Mouse (Mus musculus): ENCODE measurements around the gene Zbtb7b. TPM values are rescaled to one million over a fixed set of nuclear protein-coding genes. Genes with fewer than 3 reads are reported as not detected.

Zbtb7b gene
- polyA plus RNA-seq, 1 experiment from 2014 or later, result 1.7 TPM

DNA sequence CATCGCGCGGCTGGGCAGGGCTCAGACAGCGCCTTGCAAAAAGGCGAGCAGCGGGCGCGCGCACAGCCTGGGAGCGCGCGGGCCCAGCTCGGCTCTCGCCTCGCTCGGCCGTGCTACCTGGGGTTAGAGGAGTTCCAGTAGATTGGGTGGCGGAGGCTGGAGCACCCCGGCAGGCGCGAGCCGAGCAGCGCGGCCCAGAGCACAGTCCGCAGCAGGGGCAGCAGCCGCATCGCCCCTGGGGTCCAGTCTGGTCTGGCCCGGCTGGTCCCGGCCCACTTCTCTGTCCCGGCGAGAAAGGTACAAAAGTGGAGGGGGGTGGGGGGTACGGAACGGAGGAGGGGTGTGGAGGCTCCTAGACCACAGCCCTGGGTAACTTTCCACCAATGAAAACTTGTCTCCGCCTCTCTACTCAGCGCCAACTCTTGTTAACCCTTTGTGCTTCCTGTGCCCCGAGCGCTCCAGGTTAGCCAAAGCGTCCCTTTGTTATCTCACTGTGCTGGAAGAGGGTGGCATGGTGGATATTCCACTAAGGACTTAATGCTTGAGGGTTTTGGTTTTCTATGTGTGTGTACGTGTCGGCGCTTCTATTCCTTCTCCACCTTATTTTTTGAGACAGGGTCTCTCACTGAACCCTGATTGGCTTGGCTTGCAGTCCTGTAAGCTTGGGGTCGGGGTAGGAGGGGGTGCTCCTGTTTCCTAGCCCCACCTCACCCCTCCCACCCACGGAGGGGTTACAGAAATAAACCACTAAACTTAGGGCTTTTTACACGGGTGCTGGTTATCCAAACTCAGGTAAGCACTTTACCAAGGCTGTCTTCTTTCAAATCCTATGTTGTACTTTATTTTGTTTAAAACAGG is 56.6 kb downstream of the Zbtb7b start, which contains the start of gene Efna4:
Gene Efna4, minus strand, starts transcription at position 308 of the 858 bp plus-strand sequence.
- H3K4me1 ChIP-seq (ENCODE audit: control insufficient read depth, insufficient read depth, low read length), result peaks cover 12% of the 10 kb centered on the region
- H3K9me3 ChIP-seq (replicated peaks; ENCODE audit: control insufficient read depth, low read length), result no peaks in the 10 kb centered on the region
- peaks cover 7% of the 10 kb centered on the region; the same call in 1 of the 2 replicates for H3K36me3 ChIP-seq (ENCODE audit: control insufficient read depth, insufficient read depth)
- H3K27ac ChIP-seq (ENCODE audit: low read length), result peak within 1 kb of the TSS; percentile 68
- H3K9ac ChIP-seq (ENCODE audit: low read length), result peak within 1 kb of the TSS; percentile 88
- WGBS, result under 1% methylated on average over 44 of the region's 44 CpGs
- H3K4me2 ChIP-seq (ENCODE audit: low read depth, low read length), result peak within 1 kb of the TSS; percentile 68
- peak within 1 kb of the TSS; percentile 82 for H3K4me3 ChIP-seq (ENCODE audit: low read length)
- peaks cover 7% of the 10 kb centered on the region; the same call in 1 of the 2 replicates for H3K27me3 ChIP-seq (ENCODE audit: control insufficient read depth, insufficient read depth, low read length)
- ATAC-seq (replicated peaks; ENCODE audit: extremely low read depth, insufficient read depth, low FRiP score), result peak; percentile 87

DNA sequence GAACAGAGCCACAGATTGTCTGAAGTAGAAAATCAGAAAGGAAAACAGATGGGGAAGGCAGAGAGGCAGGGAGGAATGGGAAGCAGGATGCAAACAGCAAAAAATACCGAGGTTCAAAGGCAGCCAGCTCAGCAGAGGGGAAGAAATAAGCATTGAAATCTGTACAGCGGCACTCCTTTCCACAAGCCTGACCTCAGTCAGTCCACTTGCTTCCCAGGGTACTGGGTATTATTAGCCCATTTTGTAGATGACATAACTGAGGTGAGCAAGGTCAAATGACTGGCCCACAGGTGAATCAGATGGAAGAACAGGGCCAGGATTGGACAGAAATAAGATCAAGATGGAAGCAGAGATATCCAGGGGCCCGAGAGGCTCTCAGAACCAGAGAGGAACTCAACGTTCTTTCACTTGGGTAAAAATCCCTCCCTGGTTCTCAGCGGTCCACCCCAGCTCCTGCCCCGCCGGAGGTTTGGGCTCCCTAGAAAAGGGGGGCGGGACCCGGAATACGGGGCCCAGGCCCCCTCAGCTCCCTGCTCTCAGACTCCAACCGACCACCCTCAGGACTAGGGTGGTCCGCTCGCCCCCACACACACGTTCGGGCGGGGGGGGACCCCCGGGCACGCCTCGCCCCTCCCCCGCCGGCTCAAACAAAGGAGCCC is 57.4 kb downstream of the Zbtb7b start:
- Histone ChIP-seq H3K4me2 (ENCODE audit: low read depth, low read length) (peak overlapping the region; percentile 68), H3K4me1 (ENCODE audit: control insufficient read depth, insufficient read depth, low read length) (peaks cover 12% of the 10 kb centered on the region), H3K27ac (ENCODE audit: low read length) (peak overlapping the region; percentile 68), H3K36me3 (ENCODE audit: control insufficient read depth, insufficient read depth) (peaks cover 7% of the 10 kb centered on the region; the same call in 1 of the 2 replicates), H3K9ac (ENCODE audit: low read length) (peak overlapping the region; percentile 88), H3K4me3 (ENCODE audit: low read length) (peak overlapping the region; percentile 82), H3K9me3 (replicated peaks; ENCODE audit: control insufficient read depth, low read length) (no peaks in the 10 kb centered on the region), H3K27me3 (ENCODE audit: control insufficient read depth, insufficient read depth, low read length) (peaks cover 7% of the 10 kb centered on the region; the same call in 1 of the 2 replicates)
- 1% methylated on average over 21 of the region's 21 CpGs for WGBS
- ATAC-seq (replicated peaks; ENCODE audit: extremely low read depth, insufficient read depth, low FRiP score), result no peak

DNA sequence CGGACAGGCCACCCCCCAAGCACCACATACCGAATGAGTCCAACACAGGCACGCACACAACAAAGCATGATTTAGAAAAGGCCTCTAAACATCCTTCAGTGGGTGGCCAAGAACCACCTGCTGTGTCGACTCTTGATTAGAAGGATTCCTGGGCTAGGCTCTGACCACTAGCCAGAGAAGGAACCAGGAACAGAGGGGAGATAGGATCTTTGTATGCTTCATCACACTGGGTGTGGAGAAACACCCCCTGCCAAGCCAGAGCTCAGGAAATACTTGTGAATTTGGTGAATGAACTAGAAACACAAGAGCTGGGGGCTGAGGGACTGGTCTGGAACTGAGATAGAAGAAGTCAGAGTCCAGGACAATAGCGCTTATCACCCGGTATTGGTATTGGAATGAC is 58.0 kb downstream of the Zbtb7b start:
- Histone ChIP-seq H3K4me3 (ENCODE audit: low read length) (peak overlapping the region; percentile 82), H3K36me3 (ENCODE audit: control insufficient read depth, insufficient read depth) (peaks cover 7% of the 10 kb centered on the region; the same call in 1 of the 2 replicates), H3K27me3 (ENCODE audit: control insufficient read depth, insufficient read depth, low read length) (peaks cover 7% of the 10 kb centered on the region; the same call in 1 of the 2 replicates), H3K9me3 (replicated peaks; ENCODE audit: control insufficient read depth, low read length) (no peaks in the 10 kb centered on the region), H3K9ac (ENCODE audit: low read length) (no peak overlapping the region; the same call in 1 of the 2 replicates), H3K4me2 (ENCODE audit: low read depth, low read length) (peak overlapping the region; percentile 68), H3K4me1 (ENCODE audit: control insufficient read depth, insufficient read depth, low read length) (peaks cover 12% of the 10 kb centered on the region), H3K27ac (ENCODE audit: low read length) (no peak overlapping the region)
- ATAC-seq (replicated peaks; ENCODE audit: extremely low read depth, insufficient read depth, low FRiP score), result no peak
- WGBS, result 26% methylated on average over 6 of the region's 6 CpGs

DNA sequence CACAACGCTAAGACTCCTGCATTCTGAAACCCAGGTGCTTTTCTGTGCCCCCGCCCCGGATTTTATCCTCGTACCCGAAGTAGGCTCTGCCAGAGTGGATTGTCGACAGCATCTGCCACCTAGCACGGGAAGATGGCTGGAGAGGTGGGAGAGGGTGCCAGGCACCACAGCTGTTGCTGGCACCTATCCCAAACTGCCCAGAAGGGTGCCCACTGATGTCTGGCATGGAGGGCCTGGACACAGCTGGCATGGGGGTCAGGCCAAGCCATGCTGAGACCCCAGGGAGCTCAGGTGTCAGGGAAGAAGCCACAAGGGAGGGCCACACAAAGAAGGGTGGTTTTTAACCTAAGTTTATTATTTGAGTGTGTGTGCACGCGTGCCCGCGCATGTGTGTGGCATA is 61.5 kb downstream of the Zbtb7b start:
- H3K4me1 ChIP-seq (ENCODE audit: control insufficient read depth, insufficient read depth, low read length), result peaks cover 13% of the 10 kb centered on the region
- 71% methylated on average over 11 of the region's 11 CpGs for WGBS
- no peak overlapping the region for H3K27ac ChIP-seq (ENCODE audit: low read length)
- H3K27me3 ChIP-seq (ENCODE audit: control insufficient read depth, insufficient read depth, low read length), result no peaks in the 10 kb centered on the region
- no peak overlapping the region for H3K4me2 ChIP-seq (ENCODE audit: low read depth, low read length)
- peaks cover 7% of the 10 kb centered on the region; the same call in 1 of the 2 replicates for H3K36me3 ChIP-seq (ENCODE audit: control insufficient read depth, insufficient read depth)
- no peaks in the 10 kb centered on the region for H3K9me3 ChIP-seq (replicated peaks; ENCODE audit: control insufficient read depth, low read length)
- ATAC-seq (replicated peaks; ENCODE audit: extremely low read depth, insufficient read depth, low FRiP score), result no peak
- no peak overlapping the region for H3K4me3 ChIP-seq (ENCODE audit: low read length)
- no peak overlapping the region for H3K9ac ChIP-seq (ENCODE audit: low read length)

DNA sequence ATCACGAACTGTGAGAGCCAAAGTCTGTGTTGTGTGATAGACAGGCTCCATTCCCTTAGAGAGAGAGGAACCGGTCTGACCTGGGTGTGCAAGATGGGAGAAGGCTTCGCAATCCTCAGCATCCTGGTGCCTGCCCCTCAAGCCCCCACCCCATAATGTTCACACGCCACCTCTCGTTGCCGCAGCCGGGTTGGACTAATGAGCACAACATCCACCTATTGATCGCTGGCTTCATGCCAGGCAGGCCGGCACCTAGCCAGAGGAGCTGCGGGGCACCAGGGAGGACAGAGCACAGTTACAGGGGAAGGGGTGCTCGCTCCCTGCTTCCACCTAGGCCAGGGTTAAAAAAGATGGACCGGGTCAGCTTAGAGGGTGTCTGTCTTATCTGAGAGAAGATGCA is 62.1 kb downstream of the Zbtb7b start:
- H3K4me1 ChIP-seq (ENCODE audit: control insufficient read depth, insufficient read depth, low read length), result peaks cover 12% of the 10 kb centered on the region

DNA sequence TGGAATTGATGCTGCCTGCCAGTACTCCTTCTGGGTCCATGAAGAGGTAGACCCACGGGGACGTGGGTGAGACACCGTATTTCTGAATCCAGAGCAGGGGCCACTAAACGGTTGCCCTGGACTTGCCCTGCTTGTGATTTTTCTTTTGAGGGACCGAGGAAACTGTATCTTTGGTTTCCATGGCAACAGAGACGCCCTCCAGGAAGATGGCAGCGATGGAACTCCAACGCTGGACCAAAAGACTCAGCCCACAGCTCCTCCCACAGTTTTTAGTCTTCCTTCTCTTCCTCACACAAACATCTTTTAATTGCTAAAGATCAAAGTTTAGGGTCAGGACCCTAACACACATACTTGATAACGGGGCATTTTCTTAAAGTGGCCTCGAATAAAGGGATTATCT is 62.6 kb downstream of the Zbtb7b start:
- 63% methylated on average over 10 of the region's 10 CpGs for WGBS
- no peaks in the 10 kb centered on the region for H3K9me3 ChIP-seq (replicated peaks; ENCODE audit: control insufficient read depth, low read length)
- peaks cover 11% of the 10 kb centered on the region for H3K4me1 ChIP-seq (ENCODE audit: control insufficient read depth, insufficient read depth, low read length)
- H3K27ac ChIP-seq (ENCODE audit: low read length), result no peak overlapping the region
- no peak overlapping the region for H3K4me3 ChIP-seq (ENCODE audit: low read length)
- ATAC-seq (replicated peaks; ENCODE audit: extremely low read depth, insufficient read depth, low FRiP score), result no peak
- peaks cover 5% of the 10 kb centered on the region; the same call in 1 of the 2 replicates for H3K27me3 ChIP-seq (ENCODE audit: control insufficient read depth, insufficient read depth, low read length)
- no peak overlapping the region for H3K9ac ChIP-seq (ENCODE audit: low read length)
- no peak overlapping the region for H3K4me2 ChIP-seq (ENCODE audit: low read depth, low read length)
- peaks cover 7% of the 10 kb centered on the region; the same call in 1 of the 2 replicates for H3K36me3 ChIP-seq (ENCODE audit: control insufficient read depth, insufficient read depth)

More for the DNA sequence above, 62.1 kb downstream of the Zbtb7b start:
- Histone ChIP-seq H3K4me2 (ENCODE audit: low read depth, low read length) (no peak overlapping the region), H3K4me3 (ENCODE audit: low read length) (no peak overlapping the region), H3K9ac (ENCODE audit: low read length) (no peak overlapping the region), H3K27ac (ENCODE audit: low read length) (no peak overlapping the region), H3K27me3 (ENCODE audit: control insufficient read depth, insufficient read depth, low read length) (peaks cover 5% of the 10 kb centered on the region; the same call in 1 of the 2 replicates), H3K9me3 (replicated peaks; ENCODE audit: control insufficient read depth, low read length) (no peaks in the 10 kb centered on the region), H3K36me3 (ENCODE audit: control insufficient read depth, insufficient read depth) (peaks cover 7% of the 10 kb centered on the region; the same call in 1 of the 2 replicates)
- ATAC-seq (replicated peaks; ENCODE audit: extremely low read depth, insufficient read depth, low FRiP score), result no peak
- 63% methylated on average over 12 of the region's 12 CpGs for WGBS

DNA sequence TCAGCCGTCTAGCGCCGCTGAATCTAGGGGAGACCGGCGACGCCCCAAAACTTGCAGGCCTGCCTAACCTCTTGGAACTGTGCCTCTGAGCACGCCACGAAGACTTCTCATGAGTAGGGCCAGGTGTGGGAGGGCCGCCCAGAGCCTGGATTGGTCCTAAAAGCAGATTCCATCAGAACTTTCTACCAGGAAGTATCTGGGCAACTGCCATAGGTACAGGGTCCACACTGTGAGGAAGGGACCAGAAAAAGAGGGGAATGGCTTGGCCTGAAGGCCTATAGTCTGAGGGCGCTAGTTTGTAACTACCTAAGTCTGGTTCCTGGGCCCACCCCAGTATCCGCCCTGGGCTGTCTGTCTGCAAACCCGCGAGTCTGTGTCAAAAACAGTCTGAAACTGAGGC is 63.0 kb downstream of the Zbtb7b start:
- no peak overlapping the region for H3K27ac ChIP-seq (ENCODE audit: low read length)
- H3K4me3 ChIP-seq (ENCODE audit: low read length), result no peak overlapping the region
- no peak for ATAC-seq (replicated peaks; ENCODE audit: extremely low read depth, insufficient read depth, low FRiP score)
- H3K36me3 ChIP-seq (ENCODE audit: control insufficient read depth, insufficient read depth), result peaks cover 7% of the 10 kb centered on the region; the same call in 1 of the 2 replicates
- H3K4me1 ChIP-seq (ENCODE audit: control insufficient read depth, insufficient read depth, low read length), result peaks cover 6% of the 10 kb centered on the region
- no peak overlapping the region for H3K9ac ChIP-seq (ENCODE audit: low read length)
- H3K9me3 ChIP-seq (replicated peaks; ENCODE audit: control insufficient read depth, low read length), result no peaks in the 10 kb centered on the region
- H3K4me2 ChIP-seq (ENCODE audit: low read depth, low read length), result no peak overlapping the region
- 65% methylated on average over 13 of the region's 13 CpGs for WGBS
- peaks cover 5% of the 10 kb centered on the region; the same call in 1 of the 2 replicates for H3K27me3 ChIP-seq (ENCODE audit: control insufficient read depth, insufficient read depth, low read length)

DNA sequence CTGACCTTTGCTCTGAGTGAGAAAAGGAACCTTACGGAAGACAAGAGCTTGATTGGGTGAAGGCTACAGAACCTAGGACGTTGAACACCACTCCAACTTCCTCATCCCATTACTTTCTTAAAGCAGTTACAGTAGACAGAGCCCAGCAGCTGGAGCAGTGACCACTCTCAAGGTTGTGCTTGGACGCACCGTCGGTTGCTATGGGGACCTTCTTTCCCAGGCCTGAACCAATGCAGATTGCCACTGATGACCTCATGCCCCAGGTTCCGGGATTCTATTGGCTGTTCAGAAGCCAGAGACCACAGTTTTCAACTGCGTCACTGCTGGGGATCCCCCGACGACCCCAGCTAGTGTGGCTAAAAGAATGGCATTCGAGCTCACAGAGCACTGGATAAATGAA is 63.6 kb downstream of the Zbtb7b start:
- no peaks in the 10 kb centered on the region for H3K9me3 ChIP-seq (replicated peaks; ENCODE audit: control insufficient read depth, low read length)
- ATAC-seq (replicated peaks; ENCODE audit: extremely low read depth, insufficient read depth, low FRiP score), result no peak
- H3K4me2 ChIP-seq (ENCODE audit: low read depth, low read length), result no peak overlapping the region
- H3K36me3 ChIP-seq (ENCODE audit: control insufficient read depth, insufficient read depth), result peaks cover 7% of the 10 kb centered on the region; the same call in 1 of the 2 replicates
- WGBS, result 21% methylated on average over 10 of the region's 10 CpGs
- H3K4me3 ChIP-seq (ENCODE audit: low read length), result no peak overlapping the region
- no peak overlapping the region for H3K27ac ChIP-seq (ENCODE audit: low read length)
- H3K27me3 ChIP-seq (ENCODE audit: control insufficient read depth, insufficient read depth, low read length), result peaks cover 5% of the 10 kb centered on the region; the same call in 1 of the 2 replicates
- H3K4me1 ChIP-seq (ENCODE audit: control insufficient read depth, insufficient read depth, low read length), result peaks cover 3% of the 10 kb centered on the region; the same call in 1 of the 2 replicates
- no peak overlapping the region for H3K9ac ChIP-seq (ENCODE audit: low read length)
